Mouse (Mus musculus): Measurements from ENCODE around the gene Nek8. TPM values are rescaled to one million over a fixed set of nuclear protein-coding genes. Genes with fewer than 3 reads are reported as not detected.
"Not testable (repeated sequence)": the region's sequence is repeated elsewhere in the genome, so short reads cannot be mapped to it uniquely, and the experiment has no call there.

Gene Nek8
- polyA plus RNA-seq, 1 experiment from 2014 or later, result 12.7 TPM

GRCm38 (mm10) chr11:78195101-78195863 lies 18.8 kb upstream of the Nek8 start:
- H3K36me3 ChIP-seq, result peaks cover 34% of the 10 kb centered on the region
- peaks cover 16% of the 10 kb centered on the region for H3K4me1 ChIP-seq
- no peaks in the 10 kb centered on the region for H3K27me3 ChIP-seq (replicated peaks)
- 50% methylated on average over 23 of the region's 23 CpGs for WGBS
- peak overlapping the region; percentile 76 for H3K4me2 ChIP-seq
- H3K4me3 ChIP-seq, result peak overlapping the region; percentile 62
- no peaks in the 10 kb centered on the region for H3K9me3 ChIP-seq
- peak overlapping the region; percentile 77 for H3K9ac ChIP-seq
- peak overlapping the region; percentile 29; the same call in 1 of the 2 replicates for H3K27ac ChIP-seq (replicated peaks)
- ATAC-seq (ENCODE audit: extremely low read depth, insufficient number of reproducible peaks, low FRiP score, low TSS enrichment), result no peak

GRCm38 (mm10) chr11:78194411-78195100 lies 18.1 kb upstream of the Nek8 start:
- peak overlapping the region; percentile 29; the same call in 1 of the 2 replicates for H3K27ac ChIP-seq (replicated peaks)
- H3K9ac ChIP-seq, result peak overlapping the region; percentile 77
- H3K4me2 ChIP-seq, result peak overlapping the region; percentile 76
- ATAC-seq (ENCODE audit: extremely low read depth, insufficient number of reproducible peaks, low FRiP score, low TSS enrichment), result peak; percentile 65
- peak overlapping the region; percentile 62 for H3K4me3 ChIP-seq
- H3K9me3 ChIP-seq, result no peaks in the 10 kb centered on the region
- H3K4me1 ChIP-seq, result peaks cover 23% of the 10 kb centered on the region
- H3K36me3 ChIP-seq, result peaks cover 35% of the 10 kb centered on the region
- 3% methylated on average over 30 of the region's 30 CpGs for WGBS
- no peaks in the 10 kb centered on the region for H3K27me3 ChIP-seq (replicated peaks)

GRCm38 (mm10) chr11:78193113-78193512 lies 16.6 kb upstream of the Nek8 start, which contains the start of gene Proca1:
TSS of gene Proca1 (plus strand) at chr11:78193392.
- Histone ChIP-seq H3K36me3 (peaks cover 35% of the 10 kb centered on the region), H3K27me3 (replicated peaks) (no peaks in the 10 kb centered on the region; the same call in 1 of the 2 replicates), H3K4me1 (peaks cover 28% of the 10 kb centered on the region), H3K4me2 (peak within 1 kb of the TSS; percentile 76), H3K9me3 (no peaks in the 10 kb centered on the region), H3K4me3 (peak within 1 kb of the TSS; percentile 62), H3K9ac (no peak within 1 kb of the TSS), H3K27ac (replicated peaks) (no peak within 1 kb of the TSS)
- no peak for ATAC-seq (ENCODE audit: extremely low read depth, insufficient number of reproducible peaks, low FRiP score, low TSS enrichment)
- 56% methylated on average over 1 of the region's 1 CpGs for whole genome bisulfite sequencing

- WGBS, result 61% methylated on average over 6 of the region's 6 CpGs
- ATAC-seq (ENCODE audit: extremely low read depth, insufficient number of reproducible peaks, low FRiP score, low TSS enrichment), result no peak
- Histone ChIP-seq H3K9ac (peak overlapping the region; percentile 95), H3K27ac (replicated peaks) (peak overlapping the region; percentile 97), H3K9me3 (no peaks in the 10 kb centered on the region), H3K4me1 (peaks cover 26% of the 10 kb centered on the region), H3K27me3 (replicated peaks) (no peaks in the 10 kb centered on the region; the same call in 1 of the 2 replicates), H3K4me3 (peak overlapping the region; percentile 80), H3K36me3 (peaks cover 35% of the 10 kb centered on the region), H3K4me2 (peak overlapping the region; percentile 83)
These were observed 13.6 kb upstream of the Nek8 start for GRCm38 (mm10) chr11:78190041-78190440.

- peak overlapping the region; percentile 95 for H3K9ac ChIP-seq
- ATAC-seq (ENCODE audit: extremely low read depth, insufficient number of reproducible peaks, low FRiP score, low TSS enrichment), result peak; percentile 64; the same call in 1 of the 2 replicates
- H3K27me3 ChIP-seq (replicated peaks), result no peaks in the 10 kb centered on the region; the same call in 1 of the 2 replicates
- H3K4me3 ChIP-seq, result peak overlapping the region; percentile 80
- peak overlapping the region; percentile 97 for H3K27ac ChIP-seq (replicated peaks)
- no peaks in the 10 kb centered on the region for H3K9me3 ChIP-seq
- peak overlapping the region; percentile 83 for H3K4me2 ChIP-seq
- peaks cover 24% of the 10 kb centered on the region for H3K4me1 ChIP-seq
- WGBS, result 1% methylated on average over 42 of the region's 42 CpGs
- peaks cover 35% of the 10 kb centered on the region for H3K36me3 ChIP-seq
These were observed 13.0 kb upstream of the Nek8 start for GRCm38 (mm10) chr11:78189234-78190040.

- peak; percentile 62; the same call in 1 of the 2 replicates for ATAC-seq (ENCODE audit: extremely low read depth, insufficient number of reproducible peaks, low FRiP score, low TSS enrichment)
- H3K27ac ChIP-seq (replicated peaks), result peak within 1 kb of the TSS; percentile 97
- H3K4me2 ChIP-seq, result peak within 1 kb of the TSS; percentile 83
- peaks cover 32% of the 10 kb centered on the region for H3K36me3 ChIP-seq
- H3K9me3 ChIP-seq, result no peaks in the 10 kb centered on the region
- no peaks in the 10 kb centered on the region; the same call in 1 of the 2 replicates for H3K27me3 ChIP-seq (replicated peaks)
- peak within 1 kb of the TSS; percentile 95 for H3K9ac ChIP-seq
- peaks cover 24% of the 10 kb centered on the region for H3K4me1 ChIP-seq
- WGBS, result under 1% methylated on average over 78 of the region's 80 CpGs
- peak within 1 kb of the TSS; percentile 80 for H3K4me3 ChIP-seq
These were observed 12.1 kb upstream of the Nek8 start, which contains the start of gene Rab34 for GRCm38 (mm10) chr11:78188331-78189233. TSS of gene Rab34 (plus strand) at chr11:78188430.

- not testable (repeated sequence) for H3K9me3 ChIP-seq; H3K27me3 ChIP-seq (replicated peaks); H3K4me2 ChIP-seq; H3K9ac ChIP-seq; ATAC-seq (ENCODE audit: extremely low read depth, insufficient number of reproducible peaks, low FRiP score, low TSS enrichment); H3K27ac ChIP-seq (replicated peaks); H3K4me3 ChIP-seq
- Histone ChIP-seq H3K36me3 (peaks cover 29% of the 10 kb centered on the region), H3K4me1 (peaks cover 41% of the 10 kb centered on the region)
- WGBS, result 91% methylated on average over 6 of the region's 6 CpGs
These were observed 8.2 kb upstream of the Nek8 start for GRCm38 (mm10) chr11:78184702-78185101.

GRCm38 (mm10) chr11:78183884-78184514 lies 7.5 kb upstream of the Nek8 start:
- Histone ChIP-seq H3K27me3 (replicated peaks) (no peaks in the 10 kb centered on the region; the same call in 1 of the 2 replicates), H3K4me2 (peak overlapping the region; percentile 86), H3K9me3 (no peaks in the 10 kb centered on the region), H3K9ac (peak overlapping the region; percentile 61), H3K27ac (replicated peaks) (peak overlapping the region; percentile 29; the same call in 1 of the 2 replicates), H3K4me3 (peak overlapping the region; percentile 73), H3K4me1 (peaks cover 42% of the 10 kb centered on the region), H3K36me3 (peaks cover 34% of the 10 kb centered on the region)
- no peak for ATAC-seq (ENCODE audit: extremely low read depth, insufficient number of reproducible peaks, low FRiP score, low TSS enrichment)
- WGBS, result 49% methylated on average over 10 of the region's 10 CpGs

- Histone ChIP-seq H3K4me3 (peak within 1 kb of the TSS; percentile 73), H3K4me1 (peaks cover 44% of the 10 kb centered on the region), H3K27me3 (replicated peaks) (no peaks in the 10 kb centered on the region), H3K27ac (replicated peaks) (peak within 1 kb of the TSS; percentile 89), H3K36me3 (peaks cover 34% of the 10 kb centered on the region), H3K9ac (peak within 1 kb of the TSS; percentile 92), H3K4me2 (peak within 1 kb of the TSS; percentile 86), H3K9me3 (no peaks in the 10 kb centered on the region)
- peak; percentile 76 for ATAC-seq (ENCODE audit: extremely low read depth, insufficient number of reproducible peaks, low FRiP score, low TSS enrichment)
- under 1% methylated on average over 38 of the region's 38 CpGs for WGBS
These were observed 6.7 kb upstream of the Nek8 start, which contains the start of gene Rpl23a for GRCm38 (mm10) chr11:78182961-78183844. TSS of gene Rpl23a (minus strand) at chr11:78183584.

Measured in heart, embryonic 13.5 days (tissue).